ENCODE assay signal across 24 mouse cellular contexts in the genomic region with DNA sequence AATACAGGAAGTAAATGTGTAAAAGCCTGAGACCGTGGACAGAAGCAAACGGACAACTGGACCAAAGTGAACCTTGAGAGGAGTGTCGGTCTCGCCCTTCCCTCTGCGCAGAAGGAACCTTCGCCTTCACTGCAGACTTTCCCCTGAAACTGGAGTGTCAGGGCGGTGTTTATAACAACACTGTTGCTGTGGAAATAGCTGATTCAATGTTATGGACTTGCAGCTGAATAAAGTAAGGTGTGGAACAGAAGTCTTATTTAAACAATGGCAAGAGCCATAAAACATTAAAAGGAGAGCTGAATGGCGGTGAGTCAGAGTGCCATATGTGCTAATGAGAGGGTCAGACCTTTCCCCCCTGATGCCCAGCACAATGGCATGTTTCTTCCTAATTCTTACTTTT. TPM values are rescaled to one million over a fixed set of nuclear protein-coding genes. Genes with fewer than 3 reads are reported as not detected.
DNase-seq lines count a peak whose midpoint lies in the region; ATAC-seq and TF ChIP-seq lines count a peak whose summit lies in the region.
"Had no signal": no experiment of that assay in that cellular context is flagged by ENCODE, and none has a peak within 500 bp of the region (broad histone marks: within the 10 kb centered on the region; RNA-seq: fewer than 3 reads in every experiment).

No protein-coding gene starts in this region.

- TF ChIP-seq POLR2A in lung, adult 2 months (IDR thresholded peaks at IDR 0.05; ENCODE audit: borderline replicate concordance, extremely low read depth, low read depth, low read length) = no peak
- TF ChIP-seq POLR2A in myocyte (IDR thresholded peaks at IDR 0.05; ENCODE audit: insufficient read length, low read depth) = no peak

- H3K79me2 ChIP-seq in myocyte (ENCODE audit: control insufficient read depth, insufficient read depth) = peaks cover 13% of the 10 kb centered on the region

- H3ac ChIP-seq in myocyte (ENCODE audit: control insufficient read depth, insufficient read length) = no peak overlapping the region

- H3K9me3 ChIP-seq in embryonic facial prominence, embryonic 15.5 days (replicated peaks) = no peaks in the 10 kb centered on the region
- H3K9me3 ChIP-seq in embryonic facial prominence, embryonic 10.5 days = no peaks in the 10 kb centered on the region
- no peaks in the 10 kb centered on the region for H3K9me3 ChIP-seq in lung, embryonic 16.5 days (ENCODE audit: control insufficient read depth, low read length)
- H3K9me3 ChIP-seq in forebrain, embryonic 10.5 days = no peaks in the 10 kb centered on the region
- H3K9me3 ChIP-seq: neural tube, embryonic 13.5 days had no signal

- TF ChIP-seq CTCF in lung, adult 2 months (IDR thresholded peaks at IDR 0.05; ENCODE audit: insufficient read depth, low read length) = no peak

- WGBS in embryonic facial prominence, embryonic 15.5 days = 88% methylated on average over 8 of the region's 8 CpGs
- 90% methylated on average over 8 of the region's 8 CpGs for WGBS in embryonic facial prominence, embryonic 10.5 days
- WGBS in lung, embryonic 16.5 days = 68% methylated on average over 8 of the region's 8 CpGs
- WGBS in lung, adult 2 months = 56% methylated on average over 8 of the region's 8 CpGs
- 92% methylated on average over 8 of the region's 8 CpGs for WGBS in forebrain, embryonic 10.5 days

- H3K27me3 ChIP-seq in embryonic facial prominence, embryonic 15.5 days = no peaks in the 10 kb centered on the region
- no peaks in the 10 kb centered on the region for H3K27me3 ChIP-seq in embryonic facial prominence, embryonic 10.5 days (replicated peaks; ENCODE audit: low read depth, poor library complexity, severe bottlenecking)
- no peaks in the 10 kb centered on the region for H3K27me3 ChIP-seq in lung, embryonic 16.5 days (ENCODE audit: control insufficient read depth, insufficient read depth, low read depth, low read length)
- no peaks in the 10 kb centered on the region for H3K27me3 ChIP-seq in myocyte (ENCODE audit: control insufficient read depth, insufficient read depth, insufficient read length)
- H3K27me3 ChIP-seq in forebrain, embryonic 10.5 days (ENCODE audit: poor library complexity, severe bottlenecking) = no peaks in the 10 kb centered on the region
- H3K27me3 ChIP-seq: neural tube, embryonic 13.5 days had no signal

- no peak overlapping the region for H3K4me3 ChIP-seq in embryonic facial prominence, embryonic 15.5 days (replicated peaks)
- no peak overlapping the region for H3K4me3 ChIP-seq in embryonic facial prominence, embryonic 10.5 days
- no peak overlapping the region for H3K4me3 ChIP-seq in lung, embryonic 16.5 days (ENCODE audit: low read length)
- no peak overlapping the region for H3K4me3 ChIP-seq in lung, adult 2 months (replicated peaks; ENCODE audit: extremely low read depth, low read depth, low read length)
- no peak overlapping the region for H3K4me3 ChIP-seq in myocyte
- H3K4me3 ChIP-seq in forebrain, embryonic 10.5 days = no peak overlapping the region
- H3K4me3 ChIP-seq: neural tube, embryonic 13.5 days had no signal

- no peak overlapping the region for H3K4me2 ChIP-seq in embryonic facial prominence, embryonic 15.5 days (replicated peaks)
- no peak overlapping the region for H3K4me2 ChIP-seq in lung, embryonic 16.5 days (ENCODE audit: low read depth, low read length)
- peak overlapping the region; percentile 38 for H3K4me2 ChIP-seq in myocyte (ENCODE audit: low read depth)
- H3K4me2 ChIP-seq: liver, embryonic 11.5 days; neural tube, embryonic 13.5 days had no signal

- ATAC-seq in embryonic facial prominence, embryonic 15.5 days (ENCODE audit: insufficient number of reproducible peaks, low FRiP score, low TSS enrichment, low read depth) = no peak
- peak; percentile 34; the same call in 1 of the 2 replicates for ATAC-seq in lung, embryonic 16.5 days (ENCODE audit: low read depth)
- ATAC-seq: activated CD4-positive, CD25-positive, alpha-beta regulatory T cell, adult 4 months; forebrain, postnatal 0 days; hindbrain, embryonic 16.5 days; liver, postnatal 0 days had no signal

- DNase-seq in embryonic facial prominence, embryonic 10.5 days (ENCODE audit: low spot score) = no peak
- no peak for DNase-seq in lung, adult 2 months
- DNase-seq in gastrocnemius, postnatal 25 days = no peak
- no peak for DNase-seq in embryo, embryonic 10.5 days (ENCODE audit: low spot score)
- DNase-seq in forebrain, embryonic 10.5 days (ENCODE audit: extremely low spot score, low spot score) = no peak
- DNase-seq: adrenal gland, adult 8-10 months; cerebellum, adult 8-10 months; forebrain, postnatal 0 days; kidney, adult 18-20 months; kidney, postnatal 10 days; left cerebral cortex, postnatal 4 days; liver, postnatal 0 days; retina, postnatal 1 day; right cerebral cortex, postnatal 25 days; thymus, adult 2 months had no signal

- H3K36me3 ChIP-seq in embryonic facial prominence, embryonic 15.5 days = no peaks in the 10 kb centered on the region
- H3K36me3 ChIP-seq in embryonic facial prominence, embryonic 10.5 days (replicated peaks) = no peaks in the 10 kb centered on the region
- H3K36me3 ChIP-seq in lung, embryonic 16.5 days (ENCODE audit: control insufficient read depth, insufficient read depth, low read length) = no peaks in the 10 kb centered on the region
- peaks cover 6% of the 10 kb centered on the region for H3K36me3 ChIP-seq in myocyte (ENCODE audit: control insufficient read depth, insufficient read depth)
- H3K36me3 ChIP-seq in forebrain, embryonic 10.5 days (replicated peaks) = no peaks in the 10 kb centered on the region
- H3K36me3 ChIP-seq: neural tube, embryonic 13.5 days had no signal

- H3K27ac ChIP-seq in embryonic facial prominence, embryonic 15.5 days (replicated peaks) = peak overlapping the region; percentile 55; the same call in 1 of the 2 replicates
- no peak overlapping the region for H3K27ac ChIP-seq in embryonic facial prominence, embryonic 10.5 days (replicated peaks)
- H3K27ac ChIP-seq in lung, embryonic 16.5 days (ENCODE audit: low read length) = peak overlapping the region; percentile 91
- no peak overlapping the region for H3K27ac ChIP-seq in forebrain, embryonic 10.5 days

- no peak overlapping the region for H3K9ac ChIP-seq in embryonic facial prominence, embryonic 15.5 days
- no peak overlapping the region for H3K9ac ChIP-seq in lung, embryonic 16.5 days (ENCODE audit: low read length)
- H3K9ac ChIP-seq: forebrain, postnatal 0 days; liver, postnatal 0 days; neural tube, embryonic 13.5 days had no signal

- H3K4me1 ChIP-seq in embryonic facial prominence, embryonic 15.5 days = peaks cover 12% of the 10 kb centered on the region
- peaks cover 31% of the 10 kb centered on the region for H3K4me1 ChIP-seq in embryonic facial prominence, embryonic 10.5 days
- peaks cover 46% of the 10 kb centered on the region for H3K4me1 ChIP-seq in lung, embryonic 16.5 days (replicated peaks; ENCODE audit: control insufficient read depth, insufficient read depth, low read length)
- peaks cover 7% of the 10 kb centered on the region for H3K4me1 ChIP-seq in lung, adult 2 months (ENCODE audit: control insufficient read depth, insufficient read depth, low read length)
- H3K4me1 ChIP-seq in forebrain, embryonic 10.5 days = peaks cover 30% of the 10 kb centered on the region

TF ChIP-seq in myocyte, 11 proteins besides CTCF, POLR2A, EP300 and RAD21:
- TF ChIP-seq TCF3 (IDR thresholded peaks at IDR 0.05; ENCODE audit: insufficient read length, low read depth) = no peak

RNA-seq across cellular contexts. Expression of gene Baiap2l1, which starts 40.5 kb away (rescaled TPM):
- 11.3 and 11.7 TPM in 2 replicates for polyA plus RNA-seq in embryonic facial prominence, embryonic 15.5 days (2015; fragmentation: Nextera tagmentation; extraction: Ambion mirVana)
- 5.6 and 6.0 TPM in 2 replicates for polyA plus RNA-seq in embryonic facial prominence, embryonic 10.5 days (2016; fragmentation: Nextera tagmentation; extraction: Ambion mirVana)
- 12.2 and 12.3 TPM in 2 replicates for polyA plus RNA-seq in lung, embryonic 16.5 days (2015; fragmentation: Nextera tagmentation; extraction: Ambion mirVana)
- 20.4 and 22.6 TPM in 2 replicates for polyA plus RNA-seq in lung, adult 2 months (2012; rRNA removed)
- 68.8 TPM for polyA plus RNA-seq in myocyte (2012; fragmentation: generic; extraction: Trizol)
- total RNA-seq in gastrocnemius, postnatal 25 days (2021) = under 1 TPM; 0.35 to 0.84 TPM
- polyA plus RNA-seq in forebrain, embryonic 10.5 days (2016; fragmentation: Nextera tagmentation; extraction: Ambion mirVana) = 5.3 and 5.7 TPM in 2 replicates
- total RNA-seq: hematopoietic stem cell, adult 5-6 weeks; megakaryocyte-erythroid progenitor cell, adult 5-6 weeks had no signal

Comparison
In these comparisons a context has a peak if more than half of its experiments do, and no peak if none do; other contexts are left out.
1. H3K27ac ChIP-seq: peak in embryonic facial prominence, embryonic 15.5 days (single experiment) and lung, embryonic 16.5 days (single experiment); none in embryonic facial prominence, embryonic 10.5 days (single experiment) and forebrain, embryonic 10.5 days (single experiment).